Mouse (Mus musculus): ENCODE measurements around the gene Bcl11b.

GRCm38 (mm10) chr12:108012003-108012402 lies 8.6 kb upstream of the Bcl11b start:
- no peak for TF ChIP-seq POLR2A (IDR thresholded peaks at IDR 0.05; ENCODE audit: low read depth, low read length)
- no peak for TF ChIP-seq CTCF (IDR thresholded peaks at IDR 0.05; ENCODE audit: extremely low read depth, insufficient read length, insufficient replicate concordance, low read depth, low read length)

Measured in small intestine, adult 2 months (tissue).